Mouse (Mus musculus): ENCODE measurements around the gene Gm5129. TPM values are rescaled to one million over a fixed set of nuclear protein-coding genes. Genes with fewer than 3 reads are reported as not detected.
A peak's percentile ranks its signal among the peaks of the same experiment; 100 is the strongest.
"Not testable (repeated sequence)": the region's sequence is repeated elsewhere in the genome, so short reads cannot be mapped to it uniquely, and the experiment has no call there.

Gene Gm5129
- not detected in 2 replicates for polyA plus RNA-seq (2012; ENCODE audit: insufficient read depth, insufficient read length, low replicate concordance, missing spikeins)

DNA sequence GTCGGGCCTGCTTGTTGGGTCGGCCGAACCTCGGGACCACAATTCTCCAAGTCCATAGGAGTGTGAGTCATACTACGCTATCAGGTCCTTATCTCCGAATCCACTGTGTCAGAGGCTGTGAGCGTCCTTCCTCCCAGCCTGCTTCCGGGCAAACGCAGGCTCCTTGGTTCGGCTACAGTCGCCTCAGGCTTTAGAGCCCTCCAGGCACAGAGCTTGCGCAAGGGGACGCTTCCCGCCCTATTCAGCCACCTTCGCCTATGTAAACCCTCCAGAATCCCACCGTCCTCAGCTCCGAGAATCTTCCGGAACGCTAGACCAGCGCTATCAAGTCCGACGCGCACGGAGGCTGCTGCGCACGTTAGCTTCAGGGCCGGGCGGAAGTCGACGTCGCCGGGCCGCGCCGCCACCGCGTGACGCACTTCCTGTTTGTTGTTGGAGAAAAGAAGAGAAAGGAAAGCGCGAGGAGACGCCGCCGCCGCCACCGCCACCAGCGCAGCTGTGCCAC, at the start of gene Gm5129, which contains the start of gene Dnajb6:
TSS of gene Gm5129 (minus strand) at position 380 of the 505 bp plus-strand sequence.
TSS of gene Dnajb6 (plus strand) at position 132 of the 505 bp plus-strand sequence.
- peak within 1 kb of the TSS; percentile 99 for H3K27ac ChIP-seq (ENCODE audit: insufficient read depth, low read depth, low read length)
- under 1% methylated on average over 46 of the region's 46 CpGs for WGBS

DNA sequence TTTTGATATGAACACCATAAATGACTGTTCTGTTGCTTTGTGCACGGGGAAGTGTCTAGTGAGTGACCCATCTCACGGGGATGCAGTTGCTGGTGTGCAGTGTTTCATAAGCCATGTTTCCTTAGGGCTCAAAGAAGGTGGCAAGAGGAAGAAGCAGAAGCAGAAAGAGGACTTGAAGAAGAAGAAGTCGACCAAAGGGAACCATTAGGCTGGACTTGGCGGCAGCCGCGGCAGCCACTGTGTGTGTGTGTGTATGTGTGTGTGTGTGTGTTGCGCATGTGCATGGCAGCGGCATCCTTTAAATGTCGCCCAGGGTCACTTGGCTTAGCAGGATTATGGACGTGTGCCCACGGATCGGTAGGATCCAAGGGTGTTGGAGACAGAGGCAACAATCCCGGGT, 49.2 kb upstream of the Gm5129 start:
- 89% methylated on average over 12 of the region's 13 CpGs for WGBS
- H3K27ac ChIP-seq (ENCODE audit: insufficient read depth, low read depth, low read length); H3K4me1 ChIP-seq (ENCODE audit: control insufficient read depth, insufficient read depth, low read length); H3K4me3 ChIP-seq (ENCODE audit: insufficient read depth, low read depth, low read length): not testable (repeated sequence)

More for the DNA sequence above, at the start of gene Gm5129, which contains the start of gene Dnajb6:
- peak; percentile 79 for TF ChIP-seq POLR2A (IDR thresholded peaks at IDR 0.05; ENCODE audit: insufficient read depth, low read depth, low read length)
- TF ChIP-seq CTCF (IDR thresholded peaks at IDR 0.05; ENCODE audit: insufficient read depth, low read depth, low read length) = no peak
- Histone ChIP-seq H3K4me3 (ENCODE audit: insufficient read depth, low read depth, low read length) (peak within 1 kb of the TSS; percentile 68), H3K4me1 (ENCODE audit: control insufficient read depth, insufficient read depth, low read length) (peaks cover 7% of the 10 kb centered on the region)

DNA sequence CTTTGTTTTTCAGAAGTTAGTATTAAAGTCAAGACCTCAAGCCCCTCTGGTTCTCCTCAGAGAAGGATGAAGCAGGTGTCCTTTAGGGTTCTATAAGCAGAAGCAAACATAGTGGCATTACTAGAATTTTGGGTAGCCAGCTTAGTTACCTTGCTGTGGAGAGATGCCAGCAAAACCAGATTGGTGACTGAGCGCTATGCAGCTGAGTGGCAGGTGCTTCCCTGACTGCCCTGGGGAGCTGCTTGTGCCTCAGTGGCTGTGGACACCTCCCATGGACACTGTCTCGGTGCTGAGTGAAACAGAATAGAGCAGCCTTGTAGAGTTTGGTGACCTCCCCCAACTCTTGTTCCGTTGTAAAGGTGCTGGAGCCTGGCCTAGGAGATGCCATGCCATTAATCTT, 46.5 kb upstream of the Gm5129 start:
- Histone ChIP-seq H3K4me1 (ENCODE audit: control insufficient read depth, insufficient read depth, low read length) (peaks cover 7% of the 10 kb centered on the region; the same call in 1 of the 2 replicates), H3K27ac (ENCODE audit: insufficient read depth, low read depth, low read length) (no peak overlapping the region), H3K4me3 (ENCODE audit: insufficient read depth, low read depth, low read length) (no peak overlapping the region)
- 97% methylated on average over 3 of the region's 3 CpGs for WGBS
- TF ChIP-seq POLR2A (IDR thresholded peaks at IDR 0.05; ENCODE audit: insufficient read depth, low read depth, low read length) = no peak
- no peak for TF ChIP-seq CTCF (IDR thresholded peaks at IDR 0.05; ENCODE audit: insufficient read depth, low read depth, low read length)

DNA sequence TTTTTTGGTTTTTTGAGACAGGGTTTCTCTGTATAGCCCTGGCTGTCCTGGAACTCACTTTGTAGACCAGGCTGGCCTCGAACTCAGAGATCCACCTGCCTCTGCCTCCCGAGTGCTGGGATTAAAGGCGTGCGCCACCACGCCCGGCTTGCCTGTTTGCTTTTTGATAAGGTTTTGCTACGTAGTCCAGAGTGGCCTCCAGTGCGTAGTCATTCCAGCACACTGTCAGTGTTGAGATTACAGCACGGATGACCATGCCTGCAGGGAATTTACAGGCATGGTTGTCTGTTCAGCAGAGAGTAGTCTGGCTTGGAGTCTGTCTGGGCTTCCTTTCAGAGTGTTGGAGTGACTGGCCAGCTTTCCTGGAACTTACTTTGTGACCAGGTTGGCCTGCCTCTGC, 44.0 kb upstream of the Gm5129 start:
- H3K4me1 ChIP-seq (ENCODE audit: control insufficient read depth, insufficient read depth, low read length); H3K27ac ChIP-seq (ENCODE audit: insufficient read depth, low read depth, low read length); H3K4me3 ChIP-seq (ENCODE audit: insufficient read depth, low read depth, low read length): not testable (repeated sequence)
- 98% methylated on average over 9 of the region's 9 CpGs for WGBS

DNA sequence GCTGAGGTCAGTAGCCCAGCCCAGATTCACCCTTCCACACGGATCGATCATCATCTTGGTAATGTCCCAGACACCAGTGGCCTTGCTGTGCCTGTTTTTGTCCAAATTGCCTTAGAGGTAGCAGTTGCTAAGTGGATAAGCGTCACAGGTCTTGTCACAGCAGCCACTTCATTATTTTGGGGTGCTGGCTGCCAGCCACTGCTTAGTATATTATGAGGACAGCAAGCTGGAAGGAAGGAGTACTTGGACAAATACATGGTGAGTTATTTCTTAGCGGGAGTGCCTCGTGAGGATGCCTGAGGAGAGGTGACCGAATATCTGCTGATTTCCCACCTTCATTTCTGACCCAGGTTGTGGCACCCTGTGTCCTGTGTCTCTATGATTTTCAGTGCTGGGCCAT, 42.3 kb upstream of the Gm5129 start:
- WGBS = 82% methylated on average over 6 of the region's 6 CpGs
- Histone ChIP-seq H3K4me1 (ENCODE audit: control insufficient read depth, insufficient read depth, low read length) (peaks cover 2% of the 10 kb centered on the region; the same call in 1 of the 2 replicates), H3K27ac (ENCODE audit: insufficient read depth, low read depth, low read length) (no peak overlapping the region), H3K4me3 (ENCODE audit: insufficient read depth, low read depth, low read length) (no peak overlapping the region)
- no peak for TF ChIP-seq POLR2A (IDR thresholded peaks at IDR 0.05; ENCODE audit: insufficient read depth, low read depth, low read length)
- no peak for TF ChIP-seq CTCF (IDR thresholded peaks at IDR 0.05; ENCODE audit: insufficient read depth, low read depth, low read length)

DNA sequence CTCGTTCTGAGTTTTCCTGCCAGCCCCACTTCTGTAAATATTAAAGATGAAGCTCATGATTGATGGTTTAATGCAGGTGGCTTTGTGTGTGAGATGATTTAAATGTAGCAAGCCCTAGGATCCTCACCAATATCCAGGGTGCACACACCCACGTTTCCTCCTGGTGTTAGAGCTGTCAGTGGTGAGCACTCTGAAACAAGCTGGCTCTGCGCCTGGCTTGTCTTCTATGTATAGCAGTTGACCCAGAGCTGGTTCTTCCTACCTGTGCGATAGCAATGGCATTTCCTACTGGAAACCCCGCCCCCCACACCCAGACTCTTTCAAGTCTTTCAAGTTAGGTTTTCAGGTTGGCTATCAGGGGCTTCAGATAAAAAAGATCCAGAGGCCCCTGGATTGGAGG, 39.7 kb upstream of the Gm5129 start:
- H3K4me1 ChIP-seq (ENCODE audit: control insufficient read depth, insufficient read depth, low read length) = no peaks in the 10 kb centered on the region
- H3K4me3 ChIP-seq (ENCODE audit: insufficient read depth, low read depth, low read length) = no peak overlapping the region
- WGBS = 68% methylated on average over 5 of the region's 5 CpGs
- no peak overlapping the region for H3K27ac ChIP-seq (ENCODE audit: insufficient read depth, low read depth, low read length)
- TF ChIP-seq POLR2A (IDR thresholded peaks at IDR 0.05; ENCODE audit: insufficient read depth, low read depth, low read length) (no peak), CTCF (IDR thresholded peaks at IDR 0.05; ENCODE audit: insufficient read depth, low read depth, low read length) (no peak)

DNA sequence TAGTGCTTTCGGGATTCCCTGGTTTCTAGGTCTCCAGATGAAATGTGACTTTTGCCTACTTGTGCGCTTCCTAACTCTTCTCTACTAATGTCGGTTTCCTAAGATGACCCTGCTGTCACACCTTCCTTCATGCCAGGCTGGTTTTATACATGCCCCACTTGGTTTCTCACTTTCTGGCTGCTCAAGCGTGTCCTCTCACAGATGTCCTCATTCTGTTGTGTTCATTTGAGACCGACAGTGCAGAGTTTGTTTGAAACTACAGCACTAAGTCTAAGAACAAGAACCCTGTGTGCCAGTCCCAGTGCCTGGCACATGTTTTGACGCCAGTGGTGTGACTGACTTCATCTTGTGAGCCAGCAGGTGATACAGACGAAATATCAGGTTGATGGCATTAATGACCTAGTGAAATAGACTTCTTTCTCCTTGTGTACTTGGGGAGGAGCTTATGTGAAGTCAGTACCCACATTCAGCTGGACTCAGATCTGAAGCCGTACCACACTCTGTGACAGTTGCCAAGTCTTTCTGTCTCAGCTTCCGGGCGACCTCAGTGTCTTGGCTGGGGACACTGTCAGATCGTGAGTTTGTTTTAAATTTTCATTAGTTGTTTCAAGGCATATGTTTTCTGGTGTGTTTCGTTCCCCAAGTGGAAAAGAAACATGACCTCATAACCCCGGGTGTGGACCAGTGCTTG, 37.9 kb upstream of the Gm5129 start:
- Histone ChIP-seq H3K4me1 (ENCODE audit: control insufficient read depth, insufficient read depth, low read length) (no peaks in the 10 kb centered on the region), H3K4me3 (ENCODE audit: insufficient read depth, low read depth, low read length) (no peak overlapping the region), H3K27ac (ENCODE audit: insufficient read depth, low read depth, low read length) (no peak overlapping the region)
- 55% methylated on average over 13 of the region's 13 CpGs for WGBS
- TF ChIP-seq CTCF (IDR thresholded peaks at IDR 0.05; ENCODE audit: insufficient read depth, low read depth, low read length) (no peak), POLR2A (IDR thresholded peaks at IDR 0.05; ENCODE audit: insufficient read depth, low read depth, low read length) (no peak)

DNA sequence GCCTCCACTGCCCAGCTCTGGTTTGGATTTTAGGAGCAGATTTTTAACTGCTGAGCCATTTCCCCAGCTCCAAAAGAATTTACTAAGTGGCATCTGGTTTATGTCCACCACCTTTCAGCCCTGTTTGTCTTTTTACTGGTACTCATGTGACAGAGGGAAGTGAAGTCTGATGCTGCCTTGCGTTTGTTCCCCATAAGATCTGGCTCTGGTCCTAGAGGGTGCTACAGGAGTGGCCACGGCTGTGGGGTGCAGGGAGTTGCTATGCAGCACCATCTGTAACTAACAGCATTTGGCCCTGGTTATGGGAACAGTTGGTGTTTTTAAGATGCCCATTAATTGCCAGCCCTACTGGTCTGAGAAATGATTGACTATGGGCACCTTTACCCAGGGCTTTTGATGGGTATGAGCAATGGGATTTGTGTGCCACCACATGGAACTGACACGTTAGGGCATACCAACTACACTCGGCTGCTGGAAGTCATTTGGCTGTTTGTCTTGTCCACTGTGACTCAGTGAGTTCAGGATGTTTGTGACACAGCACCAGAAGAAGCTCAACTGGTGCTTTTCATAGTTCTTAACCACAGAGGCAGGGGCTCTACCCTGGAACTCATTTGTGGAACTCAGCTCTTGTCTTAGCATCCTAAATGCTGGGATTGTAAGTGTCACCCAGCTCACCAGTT, 37.1 kb upstream of the Gm5129 start:
- TF ChIP-seq POLR2A (IDR thresholded peaks at IDR 0.05; ENCODE audit: insufficient read depth, low read depth, low read length) (no peak), CTCF (IDR thresholded peaks at IDR 0.05; ENCODE audit: insufficient read depth, low read depth, low read length) (no peak)
- Histone ChIP-seq H3K27ac (ENCODE audit: insufficient read depth, low read depth, low read length) (no peak overlapping the region), H3K4me1 (ENCODE audit: control insufficient read depth, insufficient read depth, low read length) (no peaks in the 10 kb centered on the region), H3K4me3 (ENCODE audit: insufficient read depth, low read depth, low read length) (no peak overlapping the region)
- WGBS = 51% methylated on average over 4 of the region's 4 CpGs

DNA sequence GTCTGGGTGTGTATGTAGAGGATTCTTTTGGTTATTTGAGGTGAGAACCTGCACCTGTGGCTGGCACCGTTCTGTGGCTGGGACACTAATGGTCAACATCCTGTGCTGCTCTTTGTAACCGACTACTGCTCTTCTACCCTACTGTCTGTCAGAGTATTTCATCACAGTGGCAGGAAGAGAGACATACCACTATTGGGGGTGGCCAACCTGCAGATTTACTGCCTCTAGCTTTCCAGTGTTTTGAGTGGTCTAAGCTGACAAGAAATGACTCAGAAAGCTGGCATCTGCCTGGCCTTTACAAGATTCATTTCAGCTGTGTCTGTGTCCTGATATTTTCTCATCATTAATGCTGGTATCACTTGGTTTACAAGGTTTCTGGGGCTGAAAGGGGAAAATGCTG, 36.3 kb upstream of the Gm5129 start:
- H3K4me3 ChIP-seq (ENCODE audit: insufficient read depth, low read depth, low read length) = no peak overlapping the region
- no peaks in the 10 kb centered on the region for H3K4me1 ChIP-seq (ENCODE audit: control insufficient read depth, insufficient read depth, low read length)
- 73% methylated on average over 2 of the region's 2 CpGs for WGBS
- no peak overlapping the region for H3K27ac ChIP-seq (ENCODE audit: insufficient read depth, low read depth, low read length)
- TF ChIP-seq CTCF (IDR thresholded peaks at IDR 0.05; ENCODE audit: insufficient read depth, low read depth, low read length) = no peak
- no peak for TF ChIP-seq POLR2A (IDR thresholded peaks at IDR 0.05; ENCODE audit: insufficient read depth, low read depth, low read length)

Data from olfactory bulb, adult 2 months (tissue).